Mouse (Mus musculus) ovary, adult 18-20 months (tissue): ENCODE measurements around the gene Cactin.

Source experiments
- DNase-seq: peaks from one replicate; pipeline ENCODE4 v3.0.0; 2022; ENCODE audit warnings: low spot score, mixed read lengths

The Cactin gene

DNA sequence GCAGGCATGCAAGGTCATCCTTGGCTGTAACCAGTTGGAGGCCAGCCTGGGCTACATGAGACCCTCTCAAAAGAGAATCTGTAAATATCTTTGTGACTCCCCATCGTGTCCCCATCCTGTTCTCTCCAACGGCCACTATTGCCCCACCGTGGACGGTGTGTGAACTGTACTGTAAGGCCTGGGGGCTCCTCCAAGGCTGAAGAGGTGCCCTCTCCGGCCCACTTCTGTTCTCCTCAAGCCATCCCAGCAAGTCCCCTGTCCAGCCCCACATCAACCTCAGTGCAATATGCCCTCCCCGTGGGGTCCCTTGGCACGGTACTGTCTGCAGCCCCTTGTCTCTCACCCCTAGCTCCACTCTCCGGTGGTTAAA is 1.6 kb upstream of the Cactin start:
- no peak for DNase-seq

DNA sequence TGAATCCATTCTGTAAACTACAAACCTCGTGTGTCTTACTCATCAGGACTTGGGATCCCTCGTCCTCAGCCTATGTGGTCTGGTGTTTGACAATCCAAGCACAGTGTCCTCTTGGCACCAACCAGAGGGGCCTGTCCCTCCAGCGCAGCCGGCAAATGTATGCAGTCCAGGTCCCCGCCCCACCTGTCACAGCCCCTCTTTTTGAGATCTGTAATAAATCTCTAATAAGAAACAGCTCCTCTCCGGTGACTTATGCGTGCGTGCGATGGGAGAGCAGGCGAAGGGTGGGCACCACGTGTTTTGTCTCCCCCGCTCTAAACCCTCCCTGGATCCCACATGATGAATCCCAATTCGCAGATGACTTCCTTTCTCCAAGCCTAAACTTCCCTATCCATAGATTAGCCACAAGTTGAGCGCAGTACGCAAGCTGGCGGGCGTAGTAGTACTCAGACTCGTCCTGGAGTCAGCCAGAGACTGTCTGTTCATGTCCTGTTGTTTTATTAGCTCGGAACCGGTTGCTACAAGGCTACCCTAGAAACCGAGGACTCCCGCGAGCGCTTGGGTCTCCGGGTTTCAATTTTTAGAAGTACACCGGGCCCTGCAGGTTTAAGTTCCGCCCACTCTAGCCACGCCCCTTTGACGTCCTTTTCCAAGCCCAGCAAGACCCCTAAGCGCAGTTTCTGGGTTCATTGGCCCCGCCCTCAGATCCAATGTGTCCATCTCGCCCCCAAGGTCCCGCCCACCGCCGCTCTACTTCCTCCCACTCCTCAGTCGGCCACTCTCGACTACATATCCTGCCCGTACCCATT is 958 bp upstream of the Cactin start:
- no peak for DNase-seq

DNA sequence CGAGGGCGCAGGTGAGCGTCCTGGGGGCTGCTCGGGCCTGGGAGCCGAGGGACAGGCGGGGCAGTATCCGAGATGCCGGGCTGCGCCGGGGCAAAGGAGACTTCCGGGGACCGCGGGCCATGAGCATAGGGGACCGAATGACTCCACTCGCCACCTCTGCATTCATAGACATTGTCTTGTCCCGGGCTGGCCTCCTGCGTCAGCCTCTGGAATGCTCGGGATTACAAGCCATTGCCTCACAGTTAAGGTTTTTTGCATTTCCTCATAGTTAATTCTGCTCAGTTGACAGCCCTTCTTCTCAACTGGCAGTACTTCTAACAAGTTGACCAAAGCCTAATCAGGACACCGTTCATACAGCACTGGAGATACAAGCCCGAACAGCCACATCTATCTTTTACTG is 533 bp downstream of the Cactin start:
- no peak for DNase-seq

DNA sequence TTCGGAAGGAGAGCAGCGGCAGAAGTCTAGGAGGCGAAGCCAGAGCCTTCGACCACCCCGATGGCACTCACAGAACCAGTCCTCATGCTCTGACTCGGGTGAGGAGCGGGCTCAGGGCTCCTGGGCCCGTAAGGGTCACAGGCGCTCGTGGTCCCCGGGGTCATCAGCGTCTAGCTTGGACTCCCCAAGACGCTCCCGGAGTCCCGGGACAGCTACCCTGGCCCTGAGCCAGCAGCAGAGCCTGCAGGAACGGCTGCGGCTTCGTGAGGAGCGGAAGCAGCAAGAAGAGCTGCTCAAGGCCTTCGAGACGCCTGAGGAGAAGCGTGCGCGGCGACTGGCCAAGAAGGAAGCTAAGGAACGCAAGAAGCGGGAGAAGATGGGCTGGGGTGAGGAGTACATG is 1.5 kb downstream of the Cactin start:
- no peak for DNase-seq

DNA sequence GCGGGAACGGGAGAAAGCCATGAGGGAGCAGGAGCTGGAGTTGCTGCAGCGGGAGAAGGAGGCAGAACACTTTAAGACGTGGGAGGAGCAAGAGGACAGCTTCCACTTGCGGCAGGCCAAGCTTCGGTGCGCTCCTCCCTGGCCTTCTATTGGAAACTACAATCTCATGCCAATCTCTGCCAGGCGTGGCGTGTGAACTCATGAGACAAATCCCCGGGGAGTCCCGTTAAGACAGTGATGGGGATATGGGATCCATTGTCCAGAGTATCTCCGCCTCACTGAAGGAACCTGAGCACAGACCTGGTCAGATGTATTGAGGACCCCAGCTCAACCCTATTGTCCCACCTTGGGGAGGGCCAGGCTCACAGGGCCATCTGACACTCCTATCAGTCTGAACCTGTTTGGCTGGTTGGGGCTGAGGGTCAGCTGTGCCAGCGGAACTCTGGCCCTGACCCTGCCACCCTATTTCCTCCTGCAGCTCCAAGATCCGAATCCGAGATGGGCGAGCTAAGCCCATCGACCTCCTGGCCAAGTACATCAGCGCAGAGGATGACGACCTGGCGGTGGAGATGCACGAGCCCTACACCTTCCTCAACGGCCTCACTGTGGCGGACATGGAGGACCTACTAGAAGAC is 2.4 kb downstream of the Cactin start:
- DNase-seq, result no peak

DNA sequence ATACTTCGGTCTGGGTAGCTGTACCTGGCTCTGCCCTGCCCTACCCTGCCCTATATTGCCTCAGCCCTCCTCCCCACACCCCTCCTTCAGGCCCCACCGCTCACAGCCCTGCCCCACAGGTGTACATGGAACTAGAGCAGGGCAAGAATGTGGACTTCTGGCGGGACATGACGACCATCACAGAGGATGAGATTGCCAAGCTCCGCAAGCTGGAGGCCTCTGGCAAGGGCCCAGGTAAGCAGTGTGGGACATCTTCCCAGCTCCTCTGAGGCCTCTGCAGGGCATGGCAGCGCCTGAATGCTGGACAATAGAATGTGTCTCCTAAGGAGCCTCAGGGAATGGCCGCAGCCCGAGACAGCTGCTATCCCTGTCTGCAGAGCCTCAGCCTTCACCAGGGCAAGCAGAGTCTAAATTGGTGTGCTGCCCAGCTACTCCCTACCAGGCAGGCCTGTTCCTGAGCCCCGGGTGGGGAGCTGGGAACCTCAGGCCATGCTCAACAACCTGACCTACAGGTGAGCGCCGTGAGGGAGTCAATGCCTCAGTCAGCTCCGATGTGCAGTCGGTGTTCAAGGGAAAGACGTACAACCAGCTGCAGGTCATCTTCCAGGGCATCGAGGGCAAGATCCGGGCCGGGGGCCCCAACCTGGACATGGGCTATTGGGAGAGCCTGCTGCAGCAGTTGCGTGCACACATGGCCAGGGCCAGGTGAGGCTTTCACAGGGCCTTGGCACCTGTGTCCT is 3.1 kb downstream of the Cactin start:
- DNase-seq, result no peak

DNA sequence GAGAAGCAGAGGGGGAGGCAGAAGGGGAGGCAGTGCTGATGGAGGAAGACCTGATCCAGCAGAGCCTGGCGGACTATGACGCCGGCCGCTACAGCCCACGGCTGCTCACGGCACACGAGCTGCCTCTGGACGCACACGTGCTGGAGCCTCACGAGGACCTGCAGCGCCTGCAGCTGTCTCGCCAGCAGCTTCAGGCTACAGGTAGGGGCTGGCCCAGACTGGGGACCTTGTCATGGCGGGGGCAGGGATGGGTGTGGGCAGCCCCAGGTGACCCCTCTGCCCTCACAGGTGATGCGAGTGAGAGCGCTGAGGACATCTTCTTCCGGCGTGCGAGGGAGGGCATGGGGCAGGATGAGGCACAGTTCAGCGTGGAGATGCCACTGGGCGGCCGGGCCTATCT is 4.3 kb downstream of the Cactin start:
- no peak for DNase-seq

DNA sequence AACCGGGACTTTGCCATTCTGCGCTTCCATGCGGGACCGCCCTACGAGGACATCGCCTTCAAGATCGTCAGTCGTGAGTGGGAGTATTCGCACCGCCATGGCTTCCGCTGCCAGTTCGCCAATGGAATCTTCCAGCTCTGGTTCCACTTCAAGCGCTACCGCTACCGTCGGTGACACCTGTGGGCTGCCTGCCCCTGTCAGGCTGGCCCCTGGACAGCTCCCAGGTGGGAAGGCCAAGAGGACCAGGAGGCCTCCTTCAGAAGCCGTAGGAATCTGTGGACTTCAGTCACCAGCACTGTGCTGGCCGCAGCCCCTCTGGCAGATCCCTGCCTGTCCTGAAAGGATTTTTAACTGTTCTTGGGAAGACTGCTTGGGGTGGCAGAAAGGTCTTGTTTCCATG is 4.9 kb downstream of the Cactin start:
- DNase-seq, result no peak

DNA sequence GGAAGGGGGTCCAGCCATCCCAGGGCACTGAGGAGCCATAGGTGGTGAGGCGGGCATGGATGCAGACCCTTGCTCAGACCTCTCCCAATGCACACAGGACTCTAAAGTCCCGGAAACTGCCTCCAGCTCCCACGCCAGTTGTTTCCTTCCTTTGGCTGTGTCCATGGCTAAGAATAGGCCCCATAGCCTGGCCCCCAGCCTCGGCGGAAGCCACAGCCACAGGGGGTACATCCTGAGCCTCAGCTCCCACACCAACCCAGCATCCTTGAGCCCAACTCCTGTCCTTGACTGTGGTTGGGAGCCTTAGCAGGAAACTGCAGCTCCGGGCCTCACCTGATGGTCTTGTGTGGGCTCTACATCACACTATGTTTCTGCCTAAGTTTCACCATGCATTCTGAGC is 6.0 kb downstream of the Cactin start:
- DNase-seq, result no peak

DNA sequence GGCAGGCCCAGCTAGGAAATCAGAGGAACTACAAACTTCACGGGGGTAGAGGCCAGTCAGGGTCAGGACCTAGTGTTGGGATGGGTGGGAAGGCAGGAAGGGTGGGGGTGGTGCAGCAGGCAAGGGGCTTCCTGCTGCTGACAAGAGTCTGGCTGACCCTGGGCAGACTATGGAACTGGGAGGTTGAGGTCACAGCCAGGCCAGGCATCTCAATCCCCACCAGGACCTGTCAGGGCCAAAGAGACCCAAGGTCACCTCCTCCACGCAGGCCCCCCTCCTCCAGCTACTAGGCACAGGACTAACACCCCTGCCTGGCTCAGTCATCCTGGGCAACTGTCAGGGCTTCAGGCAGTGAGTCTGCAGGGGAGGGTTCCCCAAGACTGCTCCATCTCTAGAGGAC is 7.1 kb downstream of the Cactin start:
- DNase-seq, result no peak

DNA sequence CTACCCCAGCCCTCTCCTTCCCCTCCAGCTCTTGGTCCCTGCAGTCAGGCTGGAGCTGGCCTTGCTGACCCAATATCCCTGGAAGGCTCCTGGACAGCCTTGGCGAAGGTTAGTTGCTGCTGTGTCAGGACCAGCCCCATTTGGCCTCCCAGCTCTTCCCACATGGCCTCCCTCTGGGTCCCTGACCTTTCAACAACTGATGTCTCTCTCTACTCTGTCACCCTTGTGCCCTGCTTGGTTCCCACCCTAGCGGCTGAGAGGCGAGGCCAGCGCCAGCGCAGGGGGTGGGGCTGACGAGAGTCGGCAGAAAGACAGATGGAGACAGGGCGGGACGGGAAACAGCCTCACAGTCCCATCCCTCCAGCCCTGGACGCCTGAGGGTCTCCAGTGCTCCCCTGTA is 7.5 kb downstream of the Cactin start, which contains the start of gene Tbxa2r:
Gene Tbxa2r (plus strand): TSS at position 346 of the 400 bp plus-strand sequence.
- DNase-seq, result no peak

DNA sequence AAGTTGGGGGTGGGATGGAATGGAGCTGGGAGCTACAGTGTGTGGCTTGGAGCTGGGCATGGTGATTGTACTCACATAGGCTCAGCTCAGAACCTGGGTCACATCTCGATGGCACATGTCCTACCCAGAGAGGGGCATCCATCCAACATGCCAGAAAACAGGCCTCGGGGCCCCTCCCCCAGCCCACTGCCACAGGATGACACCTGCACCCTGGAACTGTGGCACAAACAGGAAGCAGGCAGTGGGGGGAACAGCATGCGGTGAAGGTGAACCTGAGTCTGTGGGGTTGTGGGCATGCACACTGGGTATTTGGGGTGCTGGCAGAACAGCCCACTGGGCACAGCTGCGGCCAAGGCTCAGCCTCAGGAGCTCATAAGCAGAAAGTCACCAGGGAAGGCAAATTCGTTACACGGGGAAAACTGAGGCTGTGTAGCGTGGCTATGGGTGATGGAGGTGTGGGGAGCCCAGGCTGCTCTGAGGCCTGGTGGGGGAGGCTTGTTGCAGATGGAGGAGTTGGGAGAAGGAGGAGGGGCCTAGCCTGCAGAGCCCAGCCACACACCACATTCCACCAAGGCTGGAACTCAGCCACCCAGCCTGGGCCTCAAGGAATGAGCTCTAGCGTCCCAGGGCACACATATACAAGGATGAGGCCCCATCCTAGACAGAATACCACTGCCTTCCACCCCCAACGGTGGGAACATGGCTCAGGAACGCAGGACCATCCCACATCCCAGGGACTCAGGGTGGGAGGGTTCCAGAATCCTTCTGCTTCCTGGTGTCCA is 8.5 kb downstream of the Cactin start:
- no peak for DNase-seq

DNA sequence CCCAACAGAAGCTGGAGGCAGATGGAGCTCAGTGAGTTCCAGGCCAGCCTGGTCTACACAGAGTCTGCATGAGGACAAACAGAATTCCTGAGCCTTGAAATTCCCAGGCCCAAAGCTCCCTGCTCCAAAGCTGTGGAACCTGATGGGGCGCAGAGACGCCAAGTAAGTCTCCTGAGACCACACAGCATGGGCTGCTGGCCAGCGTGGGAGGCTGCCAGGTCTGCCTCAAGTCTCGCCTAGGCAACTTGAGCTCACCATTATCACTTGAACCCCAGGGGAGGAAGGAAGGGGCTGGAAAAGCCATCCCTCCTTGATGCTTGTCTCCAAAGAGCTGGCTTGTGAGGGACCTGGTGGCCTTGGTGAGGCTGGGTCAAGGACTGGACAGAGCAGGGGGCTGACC is 9.1 kb downstream of the Cactin start:
- DNase-seq, result no peak

DNA sequence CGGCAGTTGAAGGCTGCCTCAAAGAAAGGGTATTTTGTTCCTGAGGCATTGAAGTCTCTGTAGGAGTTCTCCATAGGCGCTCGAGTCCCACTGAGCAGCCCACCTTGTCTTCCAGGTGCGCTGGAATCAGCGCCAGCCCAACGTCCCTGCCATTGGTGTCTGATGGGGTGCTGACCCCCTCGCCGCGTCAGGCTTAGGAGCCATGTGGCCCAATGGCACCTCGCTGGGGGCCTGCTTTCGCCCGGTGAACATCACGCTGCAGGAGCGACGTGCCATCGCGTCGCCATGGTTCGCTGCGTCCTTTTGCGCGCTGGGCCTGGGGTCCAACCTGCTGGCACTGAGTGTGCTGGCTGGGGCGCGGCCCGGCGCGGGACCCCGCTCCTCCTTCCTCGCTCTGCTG is 11.4 kb downstream of the Cactin start:
- no peak for DNase-seq

DNA sequence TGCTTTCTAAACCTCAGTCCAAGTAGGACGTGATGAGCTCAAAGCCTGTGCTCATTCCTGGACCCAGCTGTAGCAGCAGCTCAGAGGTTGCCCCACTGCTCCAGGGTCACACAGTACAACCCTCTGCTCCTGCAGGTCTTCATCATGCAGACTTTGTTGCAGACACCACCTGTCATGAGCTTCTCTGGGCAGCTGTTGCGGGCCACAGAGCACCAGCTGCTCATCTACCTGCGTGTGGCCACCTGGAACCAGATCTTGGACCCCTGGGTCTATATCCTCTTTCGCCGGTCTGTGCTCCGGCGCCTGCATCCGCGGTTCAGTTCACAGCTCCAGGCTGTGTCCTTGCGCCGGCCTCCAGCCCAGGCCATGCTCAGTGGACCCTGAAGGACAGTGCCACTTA is 13.4 kb downstream of the Cactin start:
- no peak for DNase-seq

DNA sequence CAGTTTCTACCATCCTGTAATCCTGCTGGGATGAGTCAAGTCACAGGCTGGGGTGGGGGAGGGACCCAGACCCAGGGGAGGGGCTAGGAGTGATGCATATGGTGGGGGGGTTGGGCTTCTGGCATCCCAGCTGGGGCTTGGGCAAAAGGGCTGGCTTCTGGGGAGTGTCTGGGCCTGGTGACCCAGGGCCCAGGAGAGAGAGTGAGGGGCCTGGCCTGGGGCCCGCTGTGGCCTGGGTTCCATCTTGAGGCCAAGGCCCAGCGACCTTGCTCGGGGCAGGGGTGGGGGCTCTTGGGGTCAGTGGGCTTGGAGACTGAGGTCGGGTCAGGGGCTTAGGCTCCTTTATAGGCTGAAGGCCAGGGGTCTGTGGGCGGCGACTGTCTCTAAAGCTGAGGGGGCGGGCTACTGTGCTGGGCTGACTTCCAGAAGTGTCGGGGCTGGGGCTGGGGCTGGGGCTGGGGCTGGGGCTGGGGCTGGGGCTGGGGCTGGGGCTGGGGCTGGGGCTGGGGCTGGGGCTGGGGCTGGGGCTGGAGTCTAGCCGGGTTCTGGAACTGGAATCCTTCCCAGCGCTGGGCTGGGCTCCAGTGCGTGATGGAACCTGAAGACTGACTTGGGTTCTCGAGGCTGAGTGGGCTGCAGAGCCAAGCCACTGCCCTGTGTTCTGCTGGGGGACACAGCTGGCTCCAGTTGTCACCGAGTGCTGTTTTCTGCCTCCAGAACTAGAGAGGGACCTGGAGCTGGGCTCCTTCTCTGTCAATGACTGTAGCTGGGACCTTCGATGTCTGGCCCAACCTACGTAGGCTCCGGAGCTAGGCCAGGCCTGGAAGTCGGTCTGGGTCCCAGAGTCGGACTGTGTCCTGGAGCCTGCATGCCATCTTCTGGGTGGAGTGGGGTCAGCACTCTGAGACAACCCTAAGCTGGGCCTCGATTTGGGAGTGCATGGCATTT is 14.8 kb downstream of the Cactin start:
- DNase-seq, result no peak

DNA sequence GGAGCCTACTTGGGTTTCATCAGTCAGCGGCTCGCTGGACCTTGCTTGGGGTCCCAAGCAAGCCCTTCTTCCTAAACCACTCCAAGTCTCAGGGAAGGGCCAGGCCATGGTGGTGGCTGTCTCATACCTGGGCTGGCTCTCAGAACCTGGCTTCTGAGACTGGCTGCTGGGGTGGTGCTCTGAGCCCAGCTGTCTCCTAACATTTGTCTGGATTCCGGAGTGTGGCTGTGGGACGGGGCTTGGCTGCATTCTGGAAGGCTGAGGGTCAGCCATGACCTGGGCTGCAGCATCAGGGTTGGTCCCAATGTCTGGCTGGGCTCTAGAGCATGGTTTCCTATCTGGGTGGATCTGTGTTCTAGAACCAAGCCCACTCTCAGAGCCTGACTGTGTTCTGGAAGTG is 15.7 kb downstream of the Cactin start:
- DNase-seq, result no peak

DNA sequence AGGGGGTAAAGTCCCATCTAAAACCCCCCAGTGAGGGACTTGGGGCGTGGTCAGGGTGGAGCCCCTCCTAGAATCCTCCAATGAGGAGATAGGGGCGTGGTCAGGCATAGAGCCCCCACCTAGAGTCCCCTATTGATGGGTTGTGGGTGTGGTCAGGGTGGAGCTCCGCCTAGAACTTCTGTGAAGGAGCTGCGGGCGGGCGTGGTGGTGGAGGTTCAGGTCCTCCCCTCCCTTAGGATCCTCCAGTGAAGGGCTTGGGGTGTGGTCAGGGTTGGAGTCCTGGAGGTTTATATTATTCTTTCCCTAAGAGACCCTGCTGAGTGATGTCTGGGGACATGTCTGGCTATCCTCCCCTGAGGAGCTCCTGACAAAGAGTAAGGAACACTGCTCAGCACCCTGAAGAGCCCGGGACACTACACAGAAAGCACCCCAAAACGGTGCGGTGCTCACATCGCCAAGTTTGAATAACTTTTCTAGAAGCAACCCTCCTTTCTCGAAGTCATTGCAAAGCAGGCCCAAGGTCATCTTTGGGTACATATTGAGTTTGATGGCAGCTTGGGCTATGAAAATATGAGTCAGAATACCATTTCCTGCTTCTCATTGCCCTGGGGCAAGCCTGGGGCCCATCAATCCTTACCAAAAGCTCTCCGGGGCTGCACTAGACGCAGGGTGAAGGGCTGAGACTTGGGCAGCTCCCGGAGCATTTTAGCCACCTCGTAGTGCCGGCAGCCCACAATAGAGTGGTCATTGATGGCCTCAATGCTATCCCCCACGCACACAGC is 19.8 kb downstream of the Cactin start:
- no peak for DNase-seq

DNA sequence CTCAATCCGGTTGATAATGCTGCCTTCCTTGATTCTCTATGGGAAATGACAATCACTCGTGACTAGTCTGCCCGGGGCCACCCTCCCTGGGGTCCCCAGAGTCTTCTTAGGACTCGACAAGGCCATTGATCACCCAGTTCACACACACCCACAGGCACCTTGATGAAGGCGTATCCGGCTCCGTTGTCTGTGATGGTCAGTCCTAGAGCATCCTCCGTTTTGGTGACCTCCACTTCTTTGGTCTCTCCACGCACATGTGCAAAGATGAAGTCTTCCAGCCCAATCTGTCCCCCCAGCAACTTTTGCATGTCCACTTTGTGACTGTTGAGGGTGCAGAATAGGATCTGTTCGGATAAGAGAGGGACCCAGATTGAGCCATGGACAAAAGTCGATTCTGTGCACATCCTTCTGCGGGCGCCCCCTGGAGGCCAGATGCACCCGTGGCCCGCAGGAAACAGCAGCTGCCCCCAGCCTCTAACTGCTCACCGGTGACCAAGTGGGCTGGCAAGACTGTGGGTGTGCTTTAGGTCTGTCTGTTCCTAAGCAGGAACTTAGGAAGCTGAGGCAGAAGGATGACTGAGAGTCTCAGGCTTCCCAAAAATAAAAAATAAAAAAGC is 20.5 kb downstream of the Cactin start:
- no peak for DNase-seq
